Mouse (Mus musculus) small intestine, adult 2 months (tissue): ENCODE measurements around the gene Cdk13.

Experiments
- CTCF ChIP-seq: fragments of 200-500 bp; IDR thresholded peaks from 2 replicates; pipeline ENCODE4 v1.5.1; 2012; ENCODE audit warnings: low read depth, mild to moderate bottlenecking, control low read depth, inconsistent platforms, low read length, moderate library complexity, mixed read lengths; ENCODE audit not compliant: insufficient replicate concordance, insufficient read length; ENCODE audit errors: extremely low read depth
- POLR2A ChIP-seq: fragments of 200-500 bp; IDR thresholded peaks from 2 replicates; pipeline ENCODE4 v1.6.1; 2012; ENCODE audit warnings: low read depth, mild to moderate bottlenecking, control low read depth, inconsistent platforms, low read length, moderate library complexity

DNA sequence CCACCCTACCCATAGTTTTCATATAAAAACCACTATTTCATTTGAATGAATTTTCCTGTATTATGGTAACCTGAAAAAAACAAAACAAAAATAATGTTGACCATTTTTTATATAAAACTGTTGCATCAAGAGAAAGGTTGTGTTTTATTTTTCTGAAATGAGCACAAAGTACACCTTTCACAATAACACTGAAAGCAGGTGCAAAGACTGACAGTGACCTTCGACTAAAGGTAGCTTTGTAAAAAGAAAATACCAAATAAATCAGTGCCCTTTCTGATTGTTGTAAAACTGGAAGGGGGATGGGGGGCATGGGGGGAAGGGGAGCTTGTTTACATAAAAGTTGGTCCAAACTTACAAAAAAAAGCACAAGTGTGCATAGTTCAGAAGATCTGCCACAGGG is 87.5 kb downstream of the Cdk13 start:
- no peak for TF ChIP-seq CTCF
- no peak for TF ChIP-seq POLR2A
